Mouse (Mus musculus) limb, embryonic 15.5 days (tissue): ENCODE results near the gene Tcp11l2. TPM values are rescaled to one million over a fixed set of nuclear protein-coding genes. Genes with fewer than 3 reads are reported as not detected.

ENCODE experiments used
- ATAC-seq: fragments of 200-750 bp; cut with Nextera tagmentation; 2 replicates; pipeline ENCODE4 v1.8.0; 2017; ENCODE audit warnings: low read depth, moderate TSS enrichment; ENCODE audit not compliant: insufficient number of reproducible peaks, low FRiP score, low TSS enrichment
- H3K27ac ChIP-seq: fragments of 300-500 bp; sonication (generic); 2 replicates; pipeline ENCODE4 v1.5.1; 2015; ENCODE audit warnings: moderate library complexity, mild to moderate bottlenecking, inconsistent platforms
- H3K27me3 ChIP-seq: fragments of 300-500 bp; sonication (generic); 2 replicates; pipeline ENCODE4 v1.6.1; 2015; ENCODE audit warnings: inconsistent platforms
- H3K36me3 ChIP-seq: fragments of 300-500 bp; sonication (generic); 2 replicates; pipeline ENCODE4 v1.6.1; 2015; ENCODE audit warnings: inconsistent platforms
- H3K4me1 ChIP-seq: fragments of 300-500 bp; sonication (generic); 2 replicates; pipeline ENCODE4 v1.6.1; 2015; ENCODE audit warnings: inconsistent platforms
- H3K4me2 ChIP-seq: fragments of 300-500 bp; sonication (generic); 2 replicates; pipeline ENCODE4 v1.6.1; 2015; ENCODE audit warnings: mild to moderate bottlenecking, inconsistent platforms
- H3K4me3 ChIP-seq: fragments of 300-500 bp; sonication (generic); 2 replicates; pipeline ENCODE4 v1.5.1; 2015; ENCODE audit warnings: mild to moderate bottlenecking, inconsistent platforms
- H3K9ac ChIP-seq: fragments of 300-500 bp; sonication (generic); 2 replicates; pipeline ENCODE4 v1.6.1; 2015; ENCODE audit warnings: inconsistent platforms
- H3K9me3 ChIP-seq: fragments of 300-500 bp; sonication (generic); 2 replicates; pipeline ENCODE4 v1.6.1; 2016; ENCODE audit warnings: inconsistent platforms
- WGBS: fragments of 180-500 bp; shearing (Covaris S2); methylation state at CpG from one replicate; pipeline ENCODE4 v1.1.7; 2015; 5-methylcytosine and 5-hydroxymethylcytosine counted together
- polyA plus RNA-seq: library from polyadenylated mRNA; unstranded; fragments of >200 nt; fragmentation: Nextera tagmentation; extraction: Ambion mirVana; gene quantifications from 2 replicates; pipeline ENCODE4 v1.2.1, GENCODE M21; 2015

The Tcp11l2 gene
- polyA plus RNA-seq, 1 experiment from 2014 or later: 25.0 TPM

GRCm38 (mm10) chr10:84562567-84563554, 13.6 kb upstream of the Tcp11l2 start:
- H3K36me3 ChIP-seq: no peaks in the 10 kb centered on the region
- H3K27ac ChIP-seq: no peak overlapping the region
- no peak overlapping the region for H3K4me3 ChIP-seq
- H3K9me3 ChIP-seq: 0 out of 2 replicates have a peak, but pooled peaks cover 3% of the 10 kb centered on the region
- H3K9ac ChIP-seq: no peak overlapping the region
- WGBS: 50% methylated on average over 13 of the region's 13 CpGs
- H3K27me3 ChIP-seq: no peaks in the 10 kb centered on the region
- 0 out of 2 replicates have a peak, but pooled peaks have one; percentile 27 for ATAC-seq
- peaks cover 7% of the 10 kb centered on the region; the same call in 1 of the 2 replicates for H3K4me1 ChIP-seq
- H3K4me2 ChIP-seq: no peak overlapping the region

GRCm38 (mm10) chr10:84564427-84564826, 12.0 kb upstream of the Tcp11l2 start:
- Histone ChIP-seq H3K4me1 (peaks cover 7% of the 10 kb centered on the region; the same call in 1 of the 2 replicates), H3K9ac (no peak overlapping the region), H3K27ac (no peak overlapping the region), H3K9me3 (no peaks in the 10 kb centered on the region), H3K4me2 (no peak overlapping the region), H3K27me3 (no peaks in the 10 kb centered on the region), H3K36me3 (no peaks in the 10 kb centered on the region), H3K4me3 (no peak overlapping the region)
- WGBS: 73% methylated on average over 8 of the region's 8 CpGs
- ATAC-seq: no peak

- H3K36me3 ChIP-seq: no peaks in the 10 kb centered on the region
Observed at GRCm38 (mm10) chr10:84571052-84571639, 5.3 kb upstream of the Tcp11l2 start.

GRCm38 (mm10) chr10:84573671-84574420, 2.6 kb upstream of the Tcp11l2 start:
- ATAC-seq: no peak
- Histone ChIP-seq H3K27ac (no peak overlapping the region), H3K27me3 (no peaks in the 10 kb centered on the region), H3K4me1 (peaks cover 16% of the 10 kb centered on the region), H3K4me3 (no peak overlapping the region), H3K4me2 (no peak overlapping the region), H3K36me3 (no peaks in the 10 kb centered on the region), H3K9me3 (no peaks in the 10 kb centered on the region), H3K9ac (no peak overlapping the region)
- 54% methylated on average over 5 of the region's 5 CpGs for WGBS

More at GRCm38 (mm10) chr10:84571052-84571639, 5.3 kb upstream of the Tcp11l2 start:
- no peak for ATAC-seq
- no peak overlapping the region for H3K9ac ChIP-seq
- 82% methylated on average over 10 of the region's 10 CpGs for WGBS
- H3K9me3 ChIP-seq: no peaks in the 10 kb centered on the region
- no peaks in the 10 kb centered on the region for H3K27me3 ChIP-seq
- no peak overlapping the region for H3K27ac ChIP-seq
- H3K4me1 ChIP-seq: peaks cover 3% of the 10 kb centered on the region
- no peak overlapping the region for H3K4me3 ChIP-seq
- H3K4me2 ChIP-seq: no peak overlapping the region

- no peaks in the 10 kb centered on the region for H3K9me3 ChIP-seq
- H3K36me3 ChIP-seq: no peaks in the 10 kb centered on the region
- peak overlapping the region; percentile 95 for H3K4me2 ChIP-seq
- peaks cover 16% of the 10 kb centered on the region for H3K4me1 ChIP-seq
- H3K27ac ChIP-seq: peak overlapping the region; percentile 11; the same call in 1 of the 2 replicates
- H3K9ac ChIP-seq: no peak overlapping the region
- H3K27me3 ChIP-seq: no peaks in the 10 kb centered on the region
- peak; percentile 64 for ATAC-seq
- H3K4me3 ChIP-seq: peak overlapping the region; percentile 73
- WGBS: under 1% methylated on average over 14 of the region's 14 CpGs
Observed at GRCm38 (mm10) chr10:84576029-84576394, 414 bp upstream of the Tcp11l2 start.

GRCm38 (mm10) chr10:84577071-84577727, 773 bp downstream of the Tcp11l2 start:
- Histone ChIP-seq H3K27me3 (no peaks in the 10 kb centered on the region), H3K9ac (peak overlapping the region; percentile 44), H3K27ac (peak overlapping the region; percentile 82), H3K4me1 (peaks cover 16% of the 10 kb centered on the region), H3K36me3 (no peaks in the 10 kb centered on the region), H3K9me3 (no peaks in the 10 kb centered on the region), H3K4me3 (peak overlapping the region; percentile 73), H3K4me2 (peak overlapping the region; percentile 95)
- WGBS: 2% methylated on average over 38 of the region's 38 CpGs
- ATAC-seq: 0 out of 2 replicates have a peak, but pooled peaks have one; percentile 10

GRCm38 (mm10) chr10:84578738-84579137, 2.3 kb downstream of the Tcp11l2 start:
- no peak overlapping the region for H3K4me2 ChIP-seq
- peaks cover 16% of the 10 kb centered on the region for H3K4me1 ChIP-seq
- no peak overlapping the region for H3K4me3 ChIP-seq
- WGBS: 78% methylated on average over 10 of the region's 10 CpGs
- H3K36me3 ChIP-seq: no peaks in the 10 kb centered on the region
- no peaks in the 10 kb centered on the region for H3K27me3 ChIP-seq
- H3K9ac ChIP-seq: no peak overlapping the region
- H3K9me3 ChIP-seq: no peaks in the 10 kb centered on the region
- no peak overlapping the region for H3K27ac ChIP-seq
- ATAC-seq: no peak

GRCm38 (mm10) chr10:84579527-84579926, 3.1 kb downstream of the Tcp11l2 start:
- no peak for ATAC-seq
- no peak overlapping the region for H3K4me3 ChIP-seq
- no peak overlapping the region for H3K4me2 ChIP-seq
- H3K9me3 ChIP-seq: no peaks in the 10 kb centered on the region
- 80% methylated on average over 2 of the region's 2 CpGs for WGBS
- no peak overlapping the region for H3K9ac ChIP-seq
- no peaks in the 10 kb centered on the region for H3K36me3 ChIP-seq
- H3K4me1 ChIP-seq: peaks cover 16% of the 10 kb centered on the region
- H3K27ac ChIP-seq: no peak overlapping the region
- no peaks in the 10 kb centered on the region for H3K27me3 ChIP-seq

- no peaks in the 10 kb centered on the region for H3K27me3 ChIP-seq
- no peak overlapping the region for H3K4me3 ChIP-seq
- peaks cover 16% of the 10 kb centered on the region for H3K4me1 ChIP-seq
- 64% methylated on average over 8 of the region's 8 CpGs for WGBS
- no peak for ATAC-seq
- no peaks in the 10 kb centered on the region for H3K9me3 ChIP-seq
- no peaks in the 10 kb centered on the region for H3K36me3 ChIP-seq
- no peak overlapping the region for H3K4me2 ChIP-seq
- H3K27ac ChIP-seq: no peak overlapping the region
- H3K9ac ChIP-seq: no peak overlapping the region
Observed at GRCm38 (mm10) chr10:84581191-84581590, 4.8 kb downstream of the Tcp11l2 start.

GRCm38 (mm10) chr10:84582236-84582635, 5.8 kb downstream of the Tcp11l2 start:
- Histone ChIP-seq H3K9me3 (no peaks in the 10 kb centered on the region), H3K27me3 (no peaks in the 10 kb centered on the region), H3K9ac (no peak overlapping the region), H3K4me2 (no peak overlapping the region), H3K27ac (no peak overlapping the region), H3K4me3 (no peak overlapping the region), H3K4me1 (peaks cover 14% of the 10 kb centered on the region), H3K36me3 (no peaks in the 10 kb centered on the region)
- WGBS: 70% methylated on average over 7 of the region's 7 CpGs
- no peak for ATAC-seq
